Mouse (Mus musculus) liver, adult 2 months (tissue): ENCODE measurements at regions not wholly inside any gene's neighbourhood (a gene's known extent, or its start where the extent isn't known, plus 50 kb on each side); places are given as distances from the start of the nearest gene placed in this dataset.

Experiments used
- CTCF ChIP-seq: fragments of 200-500 bp; IDR thresholded peaks from 2 replicates; pipeline ENCODE4 v1.5.1; 2011; ENCODE audit warnings: low read depth, low read length, control low read depth
- POLR2A ChIP-seq: fragments of 200-500 bp; IDR thresholded peaks from 2 replicates; pipeline ENCODE4 v1.6.1; 2011; ENCODE audit warnings: low read length, control low read depth; ENCODE audit not compliant: insufficient read depth; ENCODE audit errors: extremely low read depth

DNA sequence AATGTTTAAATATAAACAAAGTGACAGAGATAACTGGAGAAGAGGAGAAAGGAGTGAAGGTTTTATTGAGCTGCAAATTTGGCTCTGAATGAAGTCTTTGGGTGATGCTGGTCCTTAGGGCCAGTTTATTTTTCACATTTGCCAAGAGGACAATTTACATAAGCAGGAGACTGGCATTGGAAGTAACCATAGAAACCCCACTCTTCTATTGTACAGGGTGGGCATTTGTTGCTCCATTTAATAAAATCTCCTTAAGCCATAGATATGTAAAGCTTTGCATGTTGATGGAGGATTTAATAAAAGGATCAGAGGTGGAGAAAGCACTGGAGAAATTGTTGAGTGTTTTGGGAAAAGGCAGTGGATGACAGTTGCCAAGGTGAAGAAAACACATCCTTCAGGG, 178.8 kb upstream of the Crbn start:
- no peak for TF ChIP-seq CTCF
- no peak for TF ChIP-seq POLR2A
